Mouse (Mus musculus) CH12.LX (cell line): ENCODE measurements around the gene Atp1b3.

Experiments used
- CHD1 ChIP-seq: IDR thresholded peaks from 2 replicates; pipeline ENCODE4 v1.6.1; 2012; ENCODE audit warnings: low read depth, low read length, improper control_type of control experiment, inconsistent platforms
- CTCF ChIP-seq, 2 experiments: IDR thresholded peaks in 1 of 2; conservative IDR thresholded peaks in 1 of 2; 2 replicates each; pipeline ENCODE4 v1.5.1; 2011 to 2012; ENCODE audit warnings: low read depth in 2 of 2, low read length in 2 of 2, improper control_type of control experiment in 1 of 2, inconsistent platforms in 1 of 2, mild to moderate bottlenecking in 1 of 2, moderate library complexity in 1 of 2
- ELF1 ChIP-seq: IDR thresholded peaks from 2 replicates; pipeline ENCODE4 v1.6.1; 2014; ENCODE audit warnings: low read depth, mild to moderate bottlenecking, inconsistent platforms, low read length, improper control_type of control experiment
- EP300 ChIP-seq: IDR thresholded peaks from 2 replicates; pipeline ENCODE4 v1.6.1; 2011; ENCODE audit warnings: low read length, improper control_type of control experiment
- MAFK ChIP-seq: IDR thresholded peaks from 2 replicates; pipeline ENCODE4 v1.6.1; 2011; ENCODE audit warnings: low read length, improper control_type of control experiment; ENCODE audit not compliant: insufficient replicate concordance
- MXI1 ChIP-seq: IDR thresholded peaks from 2 replicates; pipeline ENCODE4 v1.6.1; 2011; ENCODE audit warnings: mild to moderate bottlenecking, low read depth, low read length, improper control_type of control experiment
- POLR2A ChIP-seq: IDR thresholded peaks from 2 replicates; pipeline ENCODE4 v1.6.1; 2011; ENCODE audit warnings: low read depth, mild to moderate bottlenecking, improper control_type of control experiment, low read length
- RAD21 ChIP-seq: IDR thresholded peaks from 2 replicates; pipeline ENCODE4 v1.6.1; 2011; ENCODE audit warnings: low read depth, mild to moderate bottlenecking, low read length, improper control_type of control experiment, moderate library complexity
- SMC3 ChIP-seq: IDR thresholded peaks from 2 replicates; pipeline ENCODE4 v1.6.1; 2011; ENCODE audit warnings: low read depth, low read length, improper control_type of control experiment
- TBP ChIP-seq: conservative IDR thresholded peaks from 2 replicates; pipeline ENCODE4 v1.6.1; 2011; ENCODE audit warnings: low read depth, low read length, improper control_type of control experiment

- TF ChIP-seq MAFK (peak; percentile 38; the same call in 1 of the 2 replicates), ELF1 (0 out of 2 replicates have a peak, but pooled peaks have one; percentile 28), POLR2A (no peak), SMC3 (peak; percentile 10; the same call in 1 of the 2 replicates), TBP (no peak), CTCF (conservative IDR thresholded peaks at IDR 0.05 in 1 of 2, IDR thresholded peaks at IDR 0.05 in 1 of 2; ENCODE audit: low read depth in 2 of 2, low read length in 2 of 2) (no peak), MXI1 (peak; percentile 63; the same call in 1 of the 2 replicates), EP300 (peak; percentile 94), CHD1 (0 out of 2 replicates have a peak, but pooled peaks have one; percentile 29), RAD21 (no peak)
Observed at GRCm38 (mm10) chr9:96393112-96393511, 28.9 kb upstream of the Atp1b3 start.
